Mouse (Mus musculus) brain, embryonic 14.5 days (tissue): Measurements from ENCODE around the gene Rnf40.
"Not testable (repeated sequence)": the region's sequence is repeated elsewhere in the genome, so short reads cannot be mapped to it uniquely, and the experiment has no call there.

ENCODE experiments used
- CTCF ChIP-seq: fragments of 200-500 bp; IDR thresholded peaks from 2 replicates; pipeline ENCODE4 v1.5.1; 2012; ENCODE audit warnings: inconsistent platforms, mild to moderate bottlenecking, moderate library complexity, borderline replicate concordance; ENCODE audit not compliant: insufficient read depth, insufficient read length; ENCODE audit errors: extremely low read depth
- POLR2A ChIP-seq: fragments of 200-500 bp; IDR thresholded peaks from 2 replicates; pipeline ENCODE4 v1.6.1; 2012; ENCODE audit warnings: mild to moderate bottlenecking, inconsistent platforms, borderline replicate concordance; ENCODE audit not compliant: poor library complexity, insufficient read depth, insufficient read length, severe bottlenecking; ENCODE audit errors: extremely low read depth

- TF ChIP-seq CTCF, POLR2A: not testable (repeated sequence)
Observed at GRCm38 (mm10) chr7:127618402-127618801, 29.8 kb downstream of the Rnf40 start.
